Mouse (Mus musculus) lung, postnatal 10 days (tissue): ENCODE measurements around the gene Rad51b.

Experiments used
- DNase-seq: peaks from one replicate; pipeline ENCODE4 v3.0.0; 2021

The Rad51b gene

GRCm38 (mm10) chr12:79499809-79500208 is 202.7 kb downstream of the Rad51b start:
- DNase-seq, result no peak

- no peak for DNase-seq
Observed at GRCm38 (mm10) chr12:79501877-79502276, 204.8 kb downstream of the Rad51b start.

GRCm38 (mm10) chr12:79502862-79503581 is 205.9 kb downstream of the Rad51b start:
- DNase-seq, result no peak

GRCm38 (mm10) chr12:79503582-79504515 is 206.8 kb downstream of the Rad51b start:
- DNase-seq, result peak; percentile 39

- no peak for DNase-seq
Observed at GRCm38 (mm10) chr12:79504641-79505040, 207.6 kb downstream of the Rad51b start.

- DNase-seq, result no peak
Observed at GRCm38 (mm10) chr12:79506421-79506820, 209.3 kb downstream of the Rad51b start.

GRCm38 (mm10) chr12:79507141-79507681 is 210.1 kb downstream of the Rad51b start:
- DNase-seq, result peak; percentile 56

GRCm38 (mm10) chr12:79511454-79512204 is 214.5 kb downstream of the Rad51b start:
- DNase-seq, result peak; percentile 86

- DNase-seq, result peak; percentile 24
Observed at GRCm38 (mm10) chr12:79512205-79512886, 215.3 kb downstream of the Rad51b start.

- no peak for DNase-seq
Observed at GRCm38 (mm10) chr12:79512982-79513681, 216.1 kb downstream of the Rad51b start.

- DNase-seq, result peak; percentile 41
Observed at GRCm38 (mm10) chr12:79514680-79515079, 217.6 kb downstream of the Rad51b start.

- no peak for DNase-seq
Observed at GRCm38 (mm10) chr12:79522374-79522773, 225.3 kb downstream of the Rad51b start.

- no peak for DNase-seq
Observed at GRCm38 (mm10) chr12:79524941-79525871, 228.1 kb downstream of the Rad51b start.

- no peak for DNase-seq
Observed at GRCm38 (mm10) chr12:79525872-79526271, 228.8 kb downstream of the Rad51b start.

- no peak for DNase-seq
Observed at GRCm38 (mm10) chr12:79527222-79527621, 230.1 kb downstream of the Rad51b start.

GRCm38 (mm10) chr12:79530275-79530902 is 233.3 kb downstream of the Rad51b start:
- no peak for DNase-seq

GRCm38 (mm10) chr12:79531809-79532798 is 235.0 kb downstream of the Rad51b start:
- DNase-seq, result no peak

- DNase-seq, result peak; percentile 56
Observed at GRCm38 (mm10) chr12:79534778-79535177, 237.7 kb downstream of the Rad51b start.
